15 mouse cellular contexts compared by ENCODE assay signal in the genomic region with DNA sequence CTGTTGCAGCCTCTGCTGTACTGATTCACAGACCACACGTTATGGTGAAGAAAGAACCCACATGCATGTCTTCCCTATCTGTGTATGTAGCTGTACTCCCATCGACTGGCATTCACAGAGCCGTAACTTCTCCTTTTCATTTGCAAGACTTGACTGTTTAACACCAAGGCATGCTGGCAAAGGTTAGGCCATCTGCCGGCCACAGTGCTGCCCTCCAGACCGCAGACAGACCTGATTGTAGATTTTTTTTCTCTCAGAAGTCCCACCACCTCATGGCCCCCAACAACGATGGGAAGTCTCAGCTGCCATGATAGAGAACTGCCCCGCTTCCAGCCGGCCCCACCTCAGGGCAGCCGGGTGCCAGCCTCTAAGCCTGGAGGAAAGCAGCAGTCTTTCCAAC. TPM values are rescaled to one million over a fixed set of nuclear protein-coding genes. Genes with fewer than 3 reads are reported as not detected.
DNase-seq lines count a peak whose midpoint lies in the region; ATAC-seq and TF ChIP-seq lines count a peak whose summit lies in the region.
"Had no signal": no experiment of that assay in that cellular context is flagged by ENCODE, and none has a peak within 500 bp of the region (broad histone marks: within the 10 kb centered on the region; RNA-seq: fewer than 3 reads in every experiment).

No protein-coding gene starts in this region.

- no peaks in the 10 kb centered on the region for H3K27me3 ChIP-seq in hindbrain, embryonic 13.5 days
- H3K27me3 ChIP-seq in hindbrain, embryonic 11.5 days (ENCODE audit: control insufficient read depth, insufficient read depth, low read length) = no peaks in the 10 kb centered on the region
- H3K27me3 ChIP-seq in testis, adult 2 months (ENCODE audit: control insufficient read depth, insufficient read depth, low read length) = no peaks in the 10 kb centered on the region
- no peaks in the 10 kb centered on the region for H3K27me3 ChIP-seq in embryonic facial prominence, embryonic 15.5 days
- H3K27me3 ChIP-seq: liver, embryonic 13.5 days; megakaryocyte, embryonic 14.5 days had no signal

- TF ChIP-seq POLR2A in testis, adult 2 months (IDR thresholded peaks at IDR 0.05; ENCODE audit: control insufficient read depth, low read depth, low read length) = no peak

- peaks cover 72% of the 10 kb centered on the region for H3K36me3 ChIP-seq in hindbrain, embryonic 13.5 days
- peaks cover 15% of the 10 kb centered on the region for H3K36me3 ChIP-seq in hindbrain, embryonic 11.5 days (ENCODE audit: control insufficient read depth, insufficient read depth, low read length)
- H3K36me3 ChIP-seq in testis, adult 2 months (ENCODE audit: control insufficient read depth, insufficient read depth, low read length) = peaks cover 7% of the 10 kb centered on the region
- H3K36me3 ChIP-seq in embryonic facial prominence, embryonic 15.5 days = peaks cover 84% of the 10 kb centered on the region

- no peak for DNase-seq in hindbrain, embryonic 11.5 days (ENCODE audit: low spot score)
- no peak for DNase-seq in testis, postnatal 14 days (ENCODE audit: low spot score)
- no peak for DNase-seq in urinary bladder, adult 2 months (ENCODE audit: low spot score)
- DNase-seq in adrenal gland, postnatal 25 days = no peak
- DNase-seq: adrenal gland, postnatal 10 days; gastrocnemius, postnatal 36 days; kidney, postnatal 4 days; liver, embryonic 13.5 days; thymus, postnatal 14 days had no signal

- 91% methylated on average over 9 of the region's 9 CpGs for WGBS in hindbrain, embryonic 13.5 days
- WGBS in hindbrain, embryonic 11.5 days = 93% methylated on average over 9 of the region's 9 CpGs
- WGBS in embryonic facial prominence, embryonic 15.5 days = 86% methylated on average over 9 of the region's 9 CpGs

- H3K4me2 ChIP-seq in hindbrain, embryonic 13.5 days = no peak overlapping the region
- H3K4me2 ChIP-seq in hindbrain, embryonic 11.5 days (replicated peaks; ENCODE audit: low read depth, low read length) = no peak overlapping the region
- H3K4me2 ChIP-seq in embryonic facial prominence, embryonic 15.5 days (replicated peaks) = no peak overlapping the region
- H3K4me2 ChIP-seq: liver, embryonic 13.5 days had no signal

- 0 out of 2 replicates have a peak overlapping the region, but pooled peaks have one; percentile 6 for H3K9ac ChIP-seq in hindbrain, embryonic 13.5 days
- H3K9ac ChIP-seq in hindbrain, embryonic 11.5 days (ENCODE audit: low read depth, low read length) = no peak overlapping the region
- no peak overlapping the region for H3K9ac ChIP-seq in embryonic facial prominence, embryonic 15.5 days
- H3K9ac ChIP-seq: liver, embryonic 13.5 days had no signal

- H3K27ac ChIP-seq in hindbrain, embryonic 13.5 days = no peak overlapping the region
- no peak overlapping the region for H3K27ac ChIP-seq in hindbrain, embryonic 11.5 days (ENCODE audit: low read depth, low read length)
- H3K27ac ChIP-seq in testis, adult 2 months (ENCODE audit: control insufficient read depth, insufficient read depth, low read depth, low read length) = no peak overlapping the region
- 0 out of 2 replicates have a peak overlapping the region, but pooled peaks have one; percentile 22 for H3K27ac ChIP-seq in embryonic facial prominence, embryonic 15.5 days (replicated peaks)
- H3K27ac ChIP-seq: forebrain, embryonic 10.5 days; liver, embryonic 13.5 days had no signal

- no peak for TF ChIP-seq CTCF in testis, adult 2 months (IDR thresholded peaks at IDR 0.05; ENCODE audit: control insufficient read depth, insufficient read depth, insufficient replicate concordance, low read depth, low read length)

- ATAC-seq in hindbrain, embryonic 13.5 days (ENCODE audit: low FRiP score) = no peak
- ATAC-seq in hindbrain, embryonic 11.5 days (ENCODE audit: low FRiP score) = no peak
- no peak for ATAC-seq in embryonic facial prominence, embryonic 15.5 days (ENCODE audit: insufficient number of reproducible peaks, low FRiP score, low TSS enrichment, low read depth)

- H3K4me1 ChIP-seq in hindbrain, embryonic 13.5 days (replicated peaks) = peaks cover 13% of the 10 kb centered on the region
- H3K4me1 ChIP-seq in hindbrain, embryonic 11.5 days (replicated peaks; ENCODE audit: control insufficient read depth, insufficient read depth, low read length) = no peaks in the 10 kb centered on the region
- H3K4me1 ChIP-seq in testis, adult 2 months (ENCODE audit: control insufficient read depth, insufficient read depth, low read length) = no peaks in the 10 kb centered on the region
- peaks cover 18% of the 10 kb centered on the region; the same call in 1 of the 2 replicates for H3K4me1 ChIP-seq in embryonic facial prominence, embryonic 15.5 days
- H3K4me1 ChIP-seq: liver, embryonic 13.5 days had no signal

- H3K9me3 ChIP-seq in hindbrain, embryonic 13.5 days = no peaks in the 10 kb centered on the region
- H3K9me3 ChIP-seq in hindbrain, embryonic 11.5 days (ENCODE audit: control insufficient read depth, low read length) = no peaks in the 10 kb centered on the region
- no peaks in the 10 kb centered on the region for H3K9me3 ChIP-seq in embryonic facial prominence, embryonic 15.5 days (replicated peaks)
- H3K9me3 ChIP-seq: forebrain, embryonic 10.5 days; liver, embryonic 13.5 days; megakaryocyte, embryonic 14.5 days had no signal

- no peak overlapping the region for H3K4me3 ChIP-seq in hindbrain, embryonic 13.5 days
- no peak overlapping the region for H3K4me3 ChIP-seq in hindbrain, embryonic 11.5 days (ENCODE audit: low read depth, low read length)
- peak overlapping the region; percentile 63 for H3K4me3 ChIP-seq in testis, adult 2 months (ENCODE audit: control insufficient read depth, low read depth, low read length)
- H3K4me3 ChIP-seq in embryonic facial prominence, embryonic 15.5 days (replicated peaks) = no peak overlapping the region
- H3K4me3 ChIP-seq: forebrain, embryonic 10.5 days; liver, embryonic 13.5 days; megakaryocyte, embryonic 14.5 days; myocyte had no signal

RNA-seq across cellular contexts. Expression of gene Cep95, which starts 30.5 kb away (rescaled TPM):
- 15.7 and 18.2 TPM in 2 replicates for polyA plus RNA-seq in hindbrain, embryonic 13.5 days (2015; fragmentation: Nextera tagmentation; extraction: Ambion mirVana)
- polyA plus RNA-seq in hindbrain, embryonic 11.5 days (2014; fragmentation: Nextera tagmentation; extraction: Ambion mirVana) = 19.4 and 22.5 TPM in 2 replicates
- 18.5 and 20.8 TPM in 2 replicates for polyA plus RNA-seq in testis, adult 2 months (2012; rRNA removed)
- polyA plus RNA-seq in embryonic facial prominence, embryonic 15.5 days (2015; fragmentation: Nextera tagmentation; extraction: Ambion mirVana) = 23.1 and 23.6 TPM in 2 replicates
- 14.0 and 15.4 TPM in 2 replicates for polyA plus RNA-seq in urinary bladder, adult 2 months (2012; rRNA removed)
- 10.5 and 14.7 TPM in 2 replicates for total RNA-seq in adrenal gland, postnatal 25 days (2021)

RNA-seq across cellular contexts. Expression of gene Ddx5, which starts 30.6 kb away (rescaled TPM):
- polyA plus RNA-seq in hindbrain, embryonic 13.5 days (2015; fragmentation: Nextera tagmentation; extraction: Ambion mirVana) = 431 and 450 TPM in 2 replicates
- polyA plus RNA-seq in hindbrain, embryonic 11.5 days (2014; fragmentation: Nextera tagmentation; extraction: Ambion mirVana) = 544 and 600 TPM in 2 replicates
- 642 and 659 TPM in 2 replicates for polyA plus RNA-seq in testis, adult 2 months (2012; rRNA removed)
- polyA plus RNA-seq in embryonic facial prominence, embryonic 15.5 days (2015; fragmentation: Nextera tagmentation; extraction: Ambion mirVana) = 297 and 314 TPM in 2 replicates
- 624 and 672 TPM in 2 replicates for polyA plus RNA-seq in urinary bladder, adult 2 months (2012; rRNA removed)
- total RNA-seq in adrenal gland, postnatal 25 days (2021) = 703 and 926 TPM in 2 replicates

RNA-seq across cellular contexts. Expression of gene Polg2, which starts 40.3 kb away (rescaled TPM):
- polyA plus RNA-seq in hindbrain, embryonic 13.5 days (2015; fragmentation: Nextera tagmentation; extraction: Ambion mirVana) = 9.1 and 9.7 TPM in 2 replicates
- 9.5 and 11.0 TPM in 2 replicates for polyA plus RNA-seq in hindbrain, embryonic 11.5 days (2014; fragmentation: Nextera tagmentation; extraction: Ambion mirVana)
- polyA plus RNA-seq in testis, adult 2 months (2012; rRNA removed) = 2.8 and 3.1 TPM in 2 replicates
- 12.7 and 13.8 TPM in 2 replicates for polyA plus RNA-seq in embryonic facial prominence, embryonic 15.5 days (2015; fragmentation: Nextera tagmentation; extraction: Ambion mirVana)
- 8.6 and 9.4 TPM in 2 replicates for polyA plus RNA-seq in urinary bladder, adult 2 months (2012; rRNA removed)
- total RNA-seq in adrenal gland, postnatal 25 days (2021) = 7.1 and 8.4 TPM in 2 replicates
